Mouse (Mus musculus) liver, embryonic 16.5 days (tissue): ENCODE data around the gene Alb. TPM values are rescaled to one million over a fixed set of nuclear protein-coding genes. Genes with fewer than 3 reads are reported as not detected.

Experiments used
- ATAC-seq: fragments of 200-750 bp; cut with Nextera tagmentation; 2 replicates; pipeline ENCODE4 v1.8.0; 2017; ENCODE audit warnings: low read depth, mild to moderate bottlenecking, moderate number of reproducible peaks, moderate library complexity
- H3K27ac ChIP-seq: fragments of 300-500 bp; sonication (generic); 2 replicates; pipeline ENCODE4 v1.5.1; 2014; ENCODE audit warnings: mild to moderate bottlenecking, low read length
- H3K27me3 ChIP-seq: fragments of 300-500 bp; sonication (generic); 2 replicates; pipeline ENCODE4 v1.6.1; 2014; ENCODE audit warnings: low read depth, low read length, mixed read lengths; ENCODE audit not compliant: control insufficient read depth, insufficient read depth
- H3K36me3 ChIP-seq: fragments of 300-500 bp; sonication (generic); 2 replicates; pipeline ENCODE4 v1.6.1; 2014; ENCODE audit warnings: mild to moderate bottlenecking; ENCODE audit not compliant: control insufficient read depth, insufficient read depth
- H3K4me1 ChIP-seq: fragments of 300-500 bp; sonication (generic); 2 replicates; pipeline ENCODE4 v1.6.1; 2014; ENCODE audit warnings: low read depth, low read length, mixed read lengths; ENCODE audit not compliant: control insufficient read depth
- H3K4me2 ChIP-seq: fragments of 300-500 bp; sonication (generic); 2 replicates; pipeline ENCODE4 v1.6.1; 2014; ENCODE audit warnings: low read depth, low read length, mixed read lengths
- H3K4me3 ChIP-seq: fragments of 300-500 bp; sonication (generic); 2 replicates; pipeline ENCODE4 v1.5.1; 2014; ENCODE audit warnings: low read depth, mild to moderate bottlenecking, low read length
- H3K9ac ChIP-seq: fragments of 300-500 bp; sonication (generic); 2 replicates; pipeline ENCODE4 v1.6.1; 2014; ENCODE audit warnings: low read depth, low read length
- H3K9me3 ChIP-seq: fragments of 300-500 bp; sonication (generic); replicated peaks from 2 replicates; pipeline ENCODE4 v1.6.1; 2016; ENCODE audit warnings: low read length; ENCODE audit not compliant: control insufficient read depth
- WGBS: fragments of 180-500 bp; shearing (Covaris S2); extraction: QIAGEN DNeasy Blood & Tissue Kit; methylation state at CpG from one replicate; pipeline ENCODE4 v1.1.7; 2014; ENCODE audit not compliant: insufficient replicate concordance; 5-methylcytosine and 5-hydroxymethylcytosine counted together
- polyA plus RNA-seq: library from polyadenylated mRNA; unstranded; fragments of >200 nt; fragmentation: Nextera tagmentation; extraction: Ambion mirVana; gene quantifications from 2 replicates; pipeline ENCODE4 v1.2.1, GENCODE M21; 2015

The Alb gene
- polyA plus RNA-seq, 1 experiment from 2014 or later: 8,768 TPM

DNA sequence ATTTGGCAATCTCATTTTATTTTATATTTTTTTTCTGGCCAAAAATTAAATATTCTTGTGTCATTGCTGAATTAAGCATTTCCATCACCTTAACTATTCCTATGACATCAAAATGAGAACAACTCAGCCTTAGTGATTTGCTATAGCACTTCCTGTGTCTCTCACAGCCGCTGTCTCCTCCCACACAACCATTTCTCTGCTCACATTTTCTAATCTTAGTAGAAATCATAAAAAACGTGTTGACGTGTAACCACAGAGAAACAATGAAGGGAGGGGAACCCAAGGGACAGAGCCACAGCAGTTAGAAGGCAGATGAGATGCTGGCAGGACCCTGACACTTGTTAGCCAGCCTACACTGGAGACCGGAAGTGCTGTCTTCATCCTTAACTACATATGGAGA, 8.0 kb upstream of the Alb start:
- 41% methylated on average over 4 of the region's 4 CpGs for WGBS
- no peaks in the 10 kb centered on the region for H3K36me3 ChIP-seq
- no peak overlapping the region for H3K27ac ChIP-seq
- H3K4me1 ChIP-seq: no peaks in the 10 kb centered on the region
- H3K9ac ChIP-seq: no peak overlapping the region
- no peak overlapping the region for H3K4me3 ChIP-seq
- ATAC-seq: no peak
- H3K9me3 ChIP-seq: no peaks in the 10 kb centered on the region
- no peak overlapping the region for H3K4me2 ChIP-seq
- no peaks in the 10 kb centered on the region for H3K27me3 ChIP-seq

DNA sequence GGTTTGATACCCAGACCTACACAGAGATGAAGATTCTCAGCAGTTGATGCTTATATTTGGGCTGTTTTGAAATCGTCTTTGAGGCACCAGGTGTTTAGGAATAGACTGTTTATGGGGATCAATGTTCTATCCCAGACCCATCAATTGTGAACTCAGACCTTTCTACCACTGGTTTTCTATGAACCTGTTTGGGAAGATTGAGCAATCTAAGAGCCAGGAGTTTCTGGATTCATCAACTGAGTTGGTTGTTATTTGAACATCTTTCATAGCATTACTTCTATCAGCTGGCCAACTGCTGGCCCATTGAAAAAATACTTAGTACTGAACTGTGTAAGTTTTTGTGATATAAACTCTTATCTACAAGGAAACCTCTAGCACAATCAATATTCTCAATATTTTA, 3.5 kb upstream of the Alb start:
- Histone ChIP-seq H3K27me3 (no peaks in the 10 kb centered on the region), H3K27ac (no peak overlapping the region), H3K9ac (no peak overlapping the region), H3K4me3 (no peak overlapping the region), H3K4me2 (no peak overlapping the region), H3K36me3 (no peaks in the 10 kb centered on the region), H3K9me3 (no peaks in the 10 kb centered on the region), H3K4me1 (no peaks in the 10 kb centered on the region)
- ATAC-seq: no peak
- WGBS: 52% methylated on average over 1 of the region's 1 CpGs

DNA sequence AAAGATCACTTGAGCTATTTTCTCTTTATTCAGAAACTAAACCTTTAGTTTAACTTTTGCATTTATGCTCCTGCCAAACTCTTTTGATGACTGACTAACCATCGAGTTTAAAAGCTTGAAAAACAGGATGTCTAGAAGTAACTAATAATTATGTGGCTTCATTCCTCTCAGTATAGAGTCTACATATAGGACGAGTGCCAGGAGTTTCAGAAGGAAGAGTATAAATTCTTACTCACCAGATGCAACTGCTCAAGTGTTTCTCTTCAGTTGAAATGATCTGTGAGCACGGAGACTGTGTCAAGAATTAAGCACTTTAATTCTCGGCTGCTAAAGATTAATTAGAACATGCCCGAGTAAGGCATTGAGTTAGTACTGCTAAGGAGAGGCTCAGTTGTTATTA, 2.0 kb upstream of the Alb start:
- Histone ChIP-seq H3K27ac (no peak overlapping the region), H3K4me3 (no peak overlapping the region), H3K9me3 (no peaks in the 10 kb centered on the region), H3K36me3 (no peaks in the 10 kb centered on the region), H3K4me1 (no peaks in the 10 kb centered on the region), H3K4me2 (no peak overlapping the region), H3K27me3 (no peaks in the 10 kb centered on the region), H3K9ac (no peak overlapping the region)
- ATAC-seq: no peak
- 50% methylated on average over 5 of the region's 5 CpGs for WGBS

DNA sequence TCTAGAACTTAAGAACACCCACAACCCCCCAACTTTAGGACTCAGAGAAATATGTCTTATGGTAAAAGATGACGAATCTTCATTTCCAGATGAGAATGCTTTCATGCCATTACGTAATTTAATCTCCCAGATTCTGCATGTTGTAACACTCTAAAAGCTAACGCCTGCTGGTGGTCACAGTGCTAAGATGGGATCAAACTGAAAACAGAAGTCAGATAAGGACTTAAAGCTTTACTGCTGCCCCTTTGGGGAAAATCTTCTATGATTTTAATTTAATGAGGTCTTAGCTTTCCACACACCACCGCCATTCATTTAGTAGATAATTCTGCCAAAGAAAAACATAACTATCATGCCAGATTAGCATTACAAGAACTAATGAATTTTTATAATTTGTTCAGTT, 6.1 kb downstream of the Alb start:
- Histone ChIP-seq H3K9ac (no peak overlapping the region), H3K27ac (no peak overlapping the region), H3K4me1 (no peaks in the 10 kb centered on the region), H3K9me3 (no peaks in the 10 kb centered on the region), H3K36me3 (no peaks in the 10 kb centered on the region), H3K4me2 (no peak overlapping the region), H3K4me3 (no peak overlapping the region), H3K27me3 (no peaks in the 10 kb centered on the region)
- no peak for ATAC-seq
- WGBS: 47% methylated on average over 4 of the region's 4 CpGs

DNA sequence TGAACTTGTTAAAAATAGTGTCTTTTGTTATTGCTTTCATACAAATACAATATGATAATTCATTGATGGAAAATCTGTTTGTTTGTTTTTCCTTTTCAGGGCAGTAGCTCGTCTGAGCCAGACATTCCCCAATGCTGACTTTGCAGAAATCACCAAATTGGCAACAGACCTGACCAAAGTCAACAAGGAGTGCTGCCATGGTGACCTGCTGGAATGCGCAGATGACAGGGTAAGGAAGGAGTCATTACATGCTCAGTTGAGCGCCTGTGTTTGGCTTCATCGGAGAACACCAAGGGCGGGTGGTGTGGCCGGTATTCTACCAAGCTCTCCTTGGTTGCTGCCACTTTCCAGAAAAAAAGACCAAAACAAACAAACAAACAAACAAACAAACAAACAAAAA, 6.5 kb downstream of the Alb start:
- Histone ChIP-seq H3K4me1 (no peaks in the 10 kb centered on the region), H3K4me2 (no peak overlapping the region), H3K9ac (no peak overlapping the region), H3K4me3 (no peak overlapping the region), H3K36me3 (no peaks in the 10 kb centered on the region), H3K9me3 (no peaks in the 10 kb centered on the region), H3K27ac (no peak overlapping the region), H3K27me3 (no peaks in the 10 kb centered on the region)
- 54% methylated on average over 6 of the region's 6 CpGs for WGBS
- no peak for ATAC-seq

DNA sequence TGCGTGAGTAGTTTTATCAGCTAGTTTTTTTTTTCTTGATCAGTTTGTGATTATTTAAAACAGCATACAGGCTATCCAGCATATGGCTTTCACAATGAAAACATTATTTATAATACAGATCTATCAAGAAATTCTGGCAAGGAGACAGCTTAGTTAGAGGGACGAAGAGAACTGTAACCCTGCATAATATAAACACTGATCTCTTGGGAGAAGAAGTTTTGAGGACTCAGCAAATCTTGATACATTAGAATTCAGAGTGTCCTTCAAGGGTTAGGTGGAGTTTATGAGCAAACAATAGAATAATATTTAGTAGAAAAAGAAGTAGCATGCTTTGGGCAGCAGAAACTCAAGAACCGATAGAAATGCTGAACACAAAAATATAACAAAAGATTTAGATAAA, 10.1 kb downstream of the Alb start:
- no peak overlapping the region for H3K27ac ChIP-seq
- no peaks in the 10 kb centered on the region for H3K4me1 ChIP-seq
- H3K9ac ChIP-seq: no peak overlapping the region
- no peak for ATAC-seq
- no peaks in the 10 kb centered on the region for H3K27me3 ChIP-seq
- H3K9me3 ChIP-seq: no peaks in the 10 kb centered on the region
- 60% methylated on average over 3 of the region's 3 CpGs for WGBS
- no peak overlapping the region for H3K4me2 ChIP-seq
- H3K4me3 ChIP-seq: no peak overlapping the region
- no peaks in the 10 kb centered on the region for H3K36me3 ChIP-seq

DNA sequence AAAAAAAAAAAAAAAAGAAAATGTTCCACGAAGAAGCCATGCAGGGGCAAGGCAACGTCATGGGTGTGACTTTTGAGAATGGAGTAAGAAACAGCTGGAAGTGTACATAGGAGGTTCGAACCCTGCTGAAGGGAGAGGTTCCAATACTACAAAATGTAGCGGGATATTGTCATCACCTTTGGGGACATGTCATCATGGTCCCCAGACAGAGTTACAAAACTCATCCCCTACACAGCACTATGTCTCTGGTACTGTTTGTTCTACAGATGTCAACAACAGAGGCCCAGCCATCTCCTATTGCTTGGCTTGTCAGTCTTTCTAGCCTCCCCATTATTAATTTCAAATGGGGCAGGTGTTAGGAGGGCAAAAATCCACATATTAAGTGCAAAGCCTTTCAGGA, 13.2 kb downstream of the Alb start:
- no peak overlapping the region for H3K27ac ChIP-seq
- no peaks in the 10 kb centered on the region for H3K4me1 ChIP-seq
- H3K9me3 ChIP-seq: no peaks in the 10 kb centered on the region
- no peaks in the 10 kb centered on the region for H3K27me3 ChIP-seq
- H3K4me3 ChIP-seq: no peak overlapping the region
- WGBS: 56% methylated on average over 4 of the region's 4 CpGs
- no peak overlapping the region for H3K4me2 ChIP-seq
- H3K9ac ChIP-seq: no peak overlapping the region
- no peak for ATAC-seq
- no peaks in the 10 kb centered on the region for H3K36me3 ChIP-seq

DNA sequence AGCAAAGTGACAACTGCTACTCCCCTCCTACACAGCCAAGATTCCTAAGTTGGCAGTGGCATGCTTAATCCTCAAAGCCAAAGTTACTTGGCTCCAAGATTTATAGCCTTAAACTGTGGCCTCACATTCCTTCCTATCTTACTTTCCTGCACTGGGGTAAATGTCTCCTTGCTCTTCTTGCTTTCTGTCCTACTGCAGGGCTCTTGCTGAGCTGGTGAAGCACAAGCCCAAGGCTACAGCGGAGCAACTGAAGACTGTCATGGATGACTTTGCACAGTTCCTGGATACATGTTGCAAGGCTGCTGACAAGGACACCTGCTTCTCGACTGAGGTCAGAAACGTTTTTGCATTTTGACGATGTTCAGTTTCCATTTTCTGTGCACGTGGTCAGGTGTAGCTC, 13.7 kb downstream of the Alb start:
- Histone ChIP-seq H3K9me3 (no peaks in the 10 kb centered on the region), H3K4me2 (no peak overlapping the region), H3K27me3 (no peaks in the 10 kb centered on the region), H3K4me1 (no peaks in the 10 kb centered on the region), H3K27ac (no peak overlapping the region), H3K36me3 (no peaks in the 10 kb centered on the region), H3K9ac (no peak overlapping the region), H3K4me3 (no peak overlapping the region)
- no peak for ATAC-seq
- WGBS: 67% methylated on average over 5 of the region's 5 CpGs

DNA sequence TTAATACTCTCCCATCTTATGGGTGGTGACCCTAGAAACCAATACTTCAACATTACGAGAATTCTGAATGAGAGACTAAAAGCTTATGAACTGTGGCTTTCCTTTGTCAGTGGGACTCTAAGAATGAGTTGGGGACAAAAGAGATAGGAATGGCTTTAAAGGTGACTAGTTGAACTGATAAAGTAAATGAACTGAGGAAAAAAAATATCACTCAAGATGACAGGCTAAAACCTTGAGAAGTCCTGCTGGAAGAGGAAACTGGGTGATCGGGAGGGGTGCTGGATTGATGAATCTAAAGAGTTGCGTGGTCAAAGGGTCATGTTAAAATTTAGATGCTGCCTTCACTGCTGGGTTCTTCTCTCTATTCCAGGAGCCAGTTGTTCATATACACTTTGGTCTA, 16.0 kb downstream of the Alb start:
- 61% methylated on average over 3 of the region's 3 CpGs for WGBS
- no peak overlapping the region for H3K4me2 ChIP-seq
- H3K4me3 ChIP-seq: no peak overlapping the region
- no peak for ATAC-seq
- no peaks in the 10 kb centered on the region for H3K4me1 ChIP-seq
- H3K9me3 ChIP-seq: no peaks in the 10 kb centered on the region
- no peaks in the 10 kb centered on the region for H3K27me3 ChIP-seq
- H3K9ac ChIP-seq: no peak overlapping the region
- no peaks in the 10 kb centered on the region for H3K36me3 ChIP-seq
- no peak overlapping the region for H3K27ac ChIP-seq
